In genomic region chr13:102774786-102775201, GRCm38 (mm10) we compare ENCODE assay signal across 10 mouse cellular contexts.
DNase-seq lines count a peak whose midpoint lies in the region; ATAC-seq and TF ChIP-seq lines count a peak whose summit lies in the region.
"Had no signal": no experiment of that assay in that cellular context is flagged by ENCODE, and none has a peak within 500 bp of the region (broad histone marks: within the 10 kb centered on the region; RNA-seq: fewer than 3 reads in every experiment).

No protein-coding gene starts in this region.

- no peaks in the 10 kb centered on the region for H3K4me1 ChIP-seq in heart, adult 2 months (ENCODE audit: control insufficient read depth, insufficient read depth, low read length)
- no peaks in the 10 kb centered on the region for H3K4me1 ChIP-seq in heart, embryonic 12.5 days (replicated peaks)
- H3K4me1 ChIP-seq in embryonic facial prominence, embryonic 12.5 days, result 0 out of 2 replicates have a peak, but pooled peaks cover 6% of the 10 kb centered on the region
- 0 out of 2 replicates have a peak, but pooled peaks cover 11% of the 10 kb centered on the region for H3K4me1 ChIP-seq in liver, embryonic 11.5 days (replicated peaks; ENCODE audit: control insufficient read depth, insufficient read depth, low read length)

- WGBS in heart, adult 2 months, result 66% methylated on average over 7 of the region's 7 CpGs
- 78% methylated on average over 7 of the region's 7 CpGs for WGBS in heart, embryonic 12.5 days
- WGBS in embryonic facial prominence, embryonic 12.5 days, result 32% methylated on average over 7 of the region's 7 CpGs
- 79% methylated on average over 7 of the region's 7 CpGs for WGBS in liver, embryonic 11.5 days

- no peak for TF ChIP-seq POLR2A in heart, adult 2 months (IDR thresholded peaks at IDR 0.05; ENCODE audit: insufficient read depth, low read depth, low read length)

- DNase-seq in heart, adult 2 months, result no peak
- DNase-seq in ES-CJ7 (ENCODE audit: low read depth, low spot score), result peak; percentile 6
- DNase-seq in kidney, postnatal 25 days, result peak; percentile 27 to 45
- no peak for DNase-seq in urinary bladder, postnatal 14 days (ENCODE audit: low spot score)
- no peak for DNase-seq in liver, embryonic 11.5 days (ENCODE audit: low spot score)
- DNase-seq: heart, postnatal 14 days had no signal

- intact Hi-C loops in heart, adult 2 months (cut with DNase I), result no loop called here

- no peak for ATAC-seq in heart, embryonic 12.5 days (ENCODE audit: insufficient number of reproducible peaks, low FRiP score)
- ATAC-seq in embryonic facial prominence, embryonic 12.5 days (ENCODE audit: insufficient number of reproducible peaks, insufficient read depth, low FRiP score, low TSS enrichment), result no peak
- ATAC-seq in megakaryocyte-erythroid progenitor cell, adult 5-6 weeks (replicated peaks; ENCODE audit: low FRiP score, low TSS enrichment, poor library complexity, severe bottlenecking), result no peak
- ATAC-seq in liver, embryonic 11.5 days (replicated peaks; ENCODE audit: low FRiP score), result no peak

- peak; percentile 24 for TF ChIP-seq CTCF in heart, adult 2 months (IDR thresholded peaks at IDR 0.05)

- no peak for TF ChIP-seq EP300 in heart, adult 2 months (IDR thresholded peaks at IDR 0.05; ENCODE audit: insufficient read depth, low read depth, low read length)

- no peak overlapping the region for H3K4me3 ChIP-seq in heart, adult 2 months
- H3K4me3 ChIP-seq in heart, embryonic 12.5 days, result no peak overlapping the region
- no peak overlapping the region for H3K4me3 ChIP-seq in embryonic facial prominence, embryonic 12.5 days
- no peak overlapping the region for H3K4me3 ChIP-seq in liver, embryonic 11.5 days (ENCODE audit: low read depth, low read length)

- H3K9me3 ChIP-seq in heart, embryonic 12.5 days (replicated peaks), result no peaks in the 10 kb centered on the region
- H3K9me3 ChIP-seq in embryonic facial prominence, embryonic 12.5 days, result no peaks in the 10 kb centered on the region
- no peaks in the 10 kb centered on the region for H3K9me3 ChIP-seq in liver, embryonic 11.5 days (ENCODE audit: control insufficient read depth, low read length)

- H3K9ac ChIP-seq in heart, adult 2 months (ENCODE audit: low read depth, low read length), result no peak overlapping the region
- no peak overlapping the region for H3K9ac ChIP-seq in heart, embryonic 12.5 days
- no peak overlapping the region for H3K9ac ChIP-seq in embryonic facial prominence, embryonic 12.5 days
- H3K9ac ChIP-seq in liver, embryonic 11.5 days (ENCODE audit: low read depth, low read length), result no peak overlapping the region

- H3K79me2 ChIP-seq in heart, adult 2 months (replicated peaks; ENCODE audit: control insufficient read depth, insufficient read depth, low read length), result no peaks in the 10 kb centered on the region

- no peak overlapping the region for H3K4me2 ChIP-seq in heart, embryonic 12.5 days
- no peak overlapping the region for H3K4me2 ChIP-seq in embryonic facial prominence, embryonic 12.5 days (replicated peaks)
- H3K4me2 ChIP-seq in liver, embryonic 11.5 days, result no peak overlapping the region

- no peak overlapping the region for H3K27ac ChIP-seq in heart, adult 2 months
- H3K27ac ChIP-seq in heart, embryonic 12.5 days (ENCODE audit: poor library complexity, severe bottlenecking), result no peak overlapping the region
- H3K27ac ChIP-seq in embryonic facial prominence, embryonic 12.5 days, result 0 out of 2 replicates have a peak overlapping the region, but pooled peaks have one; percentile 24
- no peak overlapping the region for H3K27ac ChIP-seq in liver, embryonic 11.5 days (ENCODE audit: low read depth, low read length)

- H3K36me3 ChIP-seq in heart, adult 2 months (ENCODE audit: control insufficient read depth, insufficient read depth, low read length), result peaks cover 3% of the 10 kb centered on the region
- H3K36me3 ChIP-seq in heart, embryonic 12.5 days, result peaks cover 79% of the 10 kb centered on the region
- peaks cover 13% of the 10 kb centered on the region; the same call in 1 of the 2 replicates for H3K36me3 ChIP-seq in embryonic facial prominence, embryonic 12.5 days
- H3K36me3 ChIP-seq in liver, embryonic 11.5 days (ENCODE audit: control insufficient read depth, insufficient read depth, low read length), result peaks cover 7% of the 10 kb centered on the region; the same call in 1 of the 2 replicates

- H3K27me3 ChIP-seq in heart, adult 2 months (ENCODE audit: control insufficient read depth, insufficient read depth, low read length), result no peaks in the 10 kb centered on the region
- H3K27me3 ChIP-seq in heart, embryonic 12.5 days (replicated peaks), result no peaks in the 10 kb centered on the region
- no peaks in the 10 kb centered on the region for H3K27me3 ChIP-seq in embryonic facial prominence, embryonic 12.5 days
- H3K27me3 ChIP-seq in liver, embryonic 11.5 days (replicated peaks; ENCODE audit: control insufficient read depth, insufficient read depth, low read length), result no peaks in the 10 kb centered on the region
- H3K27me3 ChIP-seq: CH12.LX had no signal

Comparison
In these comparisons a context has a peak if more than half of its experiments do, and no peak if none do; other contexts are left out.
1. DNase-seq: peak in ES-CJ7 (single experiment) and kidney, postnatal 25 days (2 of 2); none in heart, adult 2 months (0 of 2), urinary bladder, postnatal 14 days (single experiment) and liver, embryonic 11.5 days (single experiment).